Mouse (Mus musculus) liver (tissue): Measurements from ENCODE around the gene Srrm4.

ENCODE experiments used
- DNase-seq: peaks from one replicate; pipeline ENCODE4 v3.0.0-alpha.2; 2020; ENCODE audit warnings: mixed read lengths

The Srrm4 gene

DNA sequence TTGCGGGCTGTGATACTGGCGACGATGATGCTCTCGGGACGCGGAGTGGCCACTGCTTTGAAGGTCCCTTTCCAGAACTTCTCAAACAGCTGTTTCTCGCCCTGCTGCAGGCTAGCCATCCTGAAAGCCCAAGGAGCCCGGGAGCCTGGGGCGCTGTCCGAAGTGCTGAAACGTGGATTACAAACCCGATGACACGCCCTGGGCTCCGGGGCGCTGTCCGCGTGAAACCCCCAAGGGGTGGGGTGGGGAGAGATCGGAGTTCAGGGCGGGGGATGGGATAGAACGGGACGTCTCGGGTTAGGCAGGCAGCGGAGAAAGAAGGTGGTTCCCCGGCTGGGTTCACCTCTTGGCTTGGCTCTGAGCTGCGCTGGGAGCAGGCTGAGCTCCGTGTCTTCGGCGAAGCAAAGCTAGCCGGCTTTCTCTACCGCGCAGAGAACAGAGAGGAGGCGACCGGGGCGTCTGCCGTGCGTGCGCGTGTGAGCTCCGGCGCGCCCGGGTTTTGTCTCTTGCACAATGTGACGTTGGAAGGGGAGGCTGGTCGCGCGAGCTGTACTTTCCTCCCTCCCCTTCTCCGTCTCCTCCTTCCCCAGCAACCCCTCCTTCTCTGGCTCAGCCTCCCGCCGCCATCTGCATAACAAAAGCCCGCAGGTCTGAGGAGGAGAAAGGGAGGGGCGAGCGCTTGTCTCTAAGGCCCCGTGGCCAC, at the start of gene Srrm4:
TSS of gene Srrm4 (minus strand) at position 472 of the 703 bp plus-strand sequence.
- DNase-seq, result peak; percentile 59

DNA sequence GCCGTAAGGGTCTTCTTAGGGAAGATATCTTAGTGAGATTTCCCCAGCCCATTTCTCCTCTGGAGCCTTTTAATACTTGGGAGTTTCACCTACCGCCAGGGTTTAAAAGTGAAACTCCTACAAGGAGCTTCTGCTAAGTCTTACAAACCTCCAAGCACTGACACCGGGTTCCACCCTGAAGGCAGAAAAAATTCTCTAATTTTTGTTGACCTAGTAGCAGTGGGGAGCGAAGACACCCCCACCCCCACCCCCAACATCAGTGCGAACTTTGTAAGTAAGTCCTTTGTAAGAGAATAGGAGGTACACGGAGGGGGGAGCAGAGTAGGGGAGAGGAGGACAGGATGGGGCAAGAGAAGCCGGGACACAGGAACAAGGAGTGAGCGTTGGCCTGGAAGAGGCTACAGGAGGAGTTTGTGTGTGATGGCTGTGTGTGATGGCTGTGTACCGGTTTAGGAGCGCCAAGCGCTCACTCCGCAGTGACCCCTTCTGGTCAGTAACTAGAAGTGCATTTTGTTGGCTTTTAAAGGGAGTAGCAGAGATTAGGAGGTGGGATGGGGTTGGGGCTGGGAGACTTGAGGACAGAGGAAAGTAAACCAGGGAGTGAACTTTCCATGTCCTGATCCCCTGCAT, 1.3 kb upstream of the Srrm4 start:
- no peak for DNase-seq

DNA sequence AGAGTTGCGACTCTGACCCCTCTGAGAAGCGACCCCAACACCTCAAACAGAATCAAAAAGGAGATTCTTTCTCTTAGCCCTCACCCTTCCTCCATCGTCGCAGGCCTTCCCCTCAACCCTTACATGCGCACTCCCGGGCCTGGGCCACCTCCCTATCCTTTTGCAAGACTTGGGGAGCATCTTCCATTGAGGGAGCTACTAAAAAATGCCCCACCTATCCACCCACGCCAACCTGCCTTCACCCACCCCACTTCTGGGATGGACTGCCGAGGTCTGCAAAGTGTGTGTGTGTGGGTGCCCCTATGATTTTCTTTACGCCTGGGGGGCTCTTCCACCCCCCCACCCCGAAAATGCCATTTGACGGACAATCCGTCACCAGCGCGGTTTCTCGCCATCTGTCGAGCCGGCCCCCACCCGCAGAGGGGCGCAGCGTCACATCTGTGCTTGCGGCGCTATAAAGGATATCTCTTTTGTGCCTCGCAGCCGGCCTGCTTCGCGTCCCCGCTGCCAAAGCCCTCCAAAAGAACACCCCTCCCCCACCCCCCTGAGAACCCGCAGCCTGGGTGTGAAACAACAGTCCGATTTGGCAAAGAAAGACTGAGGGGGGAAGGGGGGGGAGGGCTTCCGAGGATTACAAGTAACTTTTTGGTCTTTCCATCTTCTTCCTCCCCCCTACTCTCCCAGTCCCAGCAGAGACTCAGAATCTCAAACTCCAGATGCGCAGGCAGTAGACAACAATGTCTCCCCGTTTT, 608 bp upstream of the Srrm4 start:
- no peak for DNase-seq

DNA sequence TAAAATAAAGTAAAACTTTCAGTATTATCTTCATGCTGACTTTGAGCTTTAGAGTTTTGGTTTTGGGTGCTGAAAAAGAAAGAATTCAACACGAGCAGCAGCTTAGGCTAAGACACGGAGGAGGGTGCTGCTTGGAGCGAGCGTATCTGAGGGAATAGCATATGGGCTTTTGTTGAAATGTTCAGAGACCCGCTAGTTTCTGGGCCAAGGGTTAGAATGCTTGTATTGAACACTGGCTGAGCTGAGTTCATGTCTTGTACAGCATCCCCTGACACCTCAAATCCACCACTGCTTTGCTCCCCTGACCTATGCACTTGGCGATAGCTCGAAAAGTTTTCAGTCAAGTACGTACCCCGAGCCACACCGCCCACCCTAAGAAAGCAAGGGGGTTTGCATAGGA, 919 bp downstream of the Srrm4 start:
- DNase-seq, result no peak

DNA sequence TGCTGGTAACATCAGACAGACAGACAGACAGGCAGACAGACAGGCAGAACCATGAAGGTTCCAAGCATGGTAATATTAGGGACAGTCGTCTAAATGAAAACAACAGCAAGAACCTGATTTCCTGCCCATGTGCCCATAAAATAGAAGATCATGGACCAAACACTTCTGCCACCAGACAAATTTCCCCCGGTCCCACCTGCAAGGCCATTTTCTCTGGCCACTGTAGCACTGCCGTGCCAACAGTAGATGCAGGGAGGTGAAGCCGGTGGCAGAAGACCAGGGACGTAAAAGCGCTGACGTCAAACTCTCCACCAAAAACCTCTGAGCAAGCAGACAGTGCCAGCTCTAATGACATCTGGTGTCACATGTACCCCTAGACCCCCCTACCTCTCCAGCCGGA, 2.0 kb downstream of the Srrm4 start:
- no peak for DNase-seq

DNA sequence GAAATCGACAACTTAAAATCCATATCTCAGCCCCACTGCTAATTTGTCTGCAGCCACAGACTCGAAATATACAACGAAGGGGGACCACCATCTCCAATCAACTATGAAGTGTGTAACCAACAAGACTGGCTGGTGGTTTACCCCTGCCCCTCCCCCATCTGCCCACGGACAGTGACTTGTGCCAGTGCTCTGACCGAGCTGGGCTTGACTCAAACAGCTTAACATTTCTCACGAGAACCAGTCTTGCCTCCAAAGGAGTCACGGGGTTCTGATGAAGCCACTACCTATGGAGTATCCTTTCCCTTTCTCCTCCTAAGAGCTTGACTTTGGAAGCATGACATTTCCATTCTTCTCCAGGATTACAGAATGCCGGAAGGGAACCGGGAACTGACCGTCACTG, 2.8 kb downstream of the Srrm4 start:
- DNase-seq, result no peak

DNA sequence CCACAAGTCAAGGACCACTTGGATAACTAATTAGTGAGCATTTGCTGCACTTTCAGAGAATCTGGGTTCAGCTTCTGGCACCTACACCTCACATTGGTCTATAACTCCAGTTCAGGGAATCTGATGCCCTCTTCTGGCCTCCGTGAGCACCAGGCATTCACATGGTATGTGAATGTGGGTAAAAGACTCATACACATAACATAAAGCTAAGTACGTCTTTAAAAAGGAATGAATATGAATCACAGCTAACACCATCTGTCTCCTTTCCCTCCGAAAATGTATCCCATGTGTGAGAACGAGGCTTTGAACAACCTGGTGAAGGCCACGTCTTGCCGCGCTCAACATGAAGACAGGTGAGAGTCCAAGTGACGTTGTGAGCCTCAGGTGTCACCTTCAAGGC, 12.1 kb downstream of the Srrm4 start:
- no peak for DNase-seq

DNA sequence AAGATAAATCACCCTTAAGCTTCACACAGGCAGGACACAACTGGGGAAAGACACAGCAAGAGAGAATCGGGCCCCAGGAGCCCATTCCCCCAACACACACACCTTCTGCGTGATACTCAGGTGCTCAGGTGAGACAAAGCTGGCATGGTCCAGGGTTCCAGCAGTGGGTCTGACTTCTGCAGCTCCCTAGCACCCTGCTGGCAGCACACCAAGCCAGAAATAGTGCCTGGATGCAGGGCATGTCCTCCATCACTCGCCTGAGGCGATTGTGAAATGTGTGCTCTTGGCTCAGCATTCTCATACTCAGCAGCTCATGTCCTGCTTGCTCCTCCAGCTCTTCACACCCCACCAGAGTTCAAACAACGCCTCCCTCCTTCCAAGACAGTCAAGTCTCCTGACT, 14.5 kb downstream of the Srrm4 start:
- no peak for DNase-seq

DNA sequence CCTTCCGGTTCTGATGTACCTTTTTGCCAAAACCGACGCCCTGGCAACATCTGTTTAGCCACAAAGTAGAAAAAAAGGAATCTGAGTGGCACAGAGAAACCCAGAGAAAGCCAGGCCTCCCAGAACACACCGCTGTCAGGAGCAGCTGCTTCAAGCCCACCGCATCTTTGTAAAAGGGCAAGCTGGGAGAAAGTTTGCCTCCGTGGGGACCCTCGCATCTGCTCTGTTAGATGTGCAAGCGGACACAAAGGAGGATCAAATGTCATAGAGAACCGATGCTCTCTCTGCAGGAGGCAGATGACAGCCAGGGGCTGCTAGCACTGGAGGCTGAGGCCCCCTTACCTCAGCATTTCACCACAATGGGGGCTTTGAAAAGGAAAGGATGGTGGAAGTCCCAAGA, 18.3 kb downstream of the Srrm4 start:
- DNase-seq, result no peak

DNA sequence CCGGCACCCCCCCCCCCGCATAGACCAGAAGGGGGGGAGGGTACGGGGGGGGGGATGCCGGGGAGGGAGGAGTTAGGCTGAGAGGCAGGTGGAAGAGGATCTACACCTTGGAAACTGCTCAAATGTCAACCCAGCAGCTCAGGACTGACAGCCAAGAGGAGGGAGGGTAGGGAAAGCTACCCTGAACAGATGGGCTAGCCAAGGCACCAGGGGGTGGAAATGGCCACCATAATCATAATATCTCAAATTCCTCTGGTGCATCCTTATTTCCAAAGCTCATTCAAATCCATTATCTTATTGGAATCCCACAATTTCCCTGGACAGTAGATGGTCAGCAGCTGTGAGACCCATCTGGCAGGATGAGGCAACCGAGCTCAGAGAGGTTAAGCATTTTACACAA, 19.7 kb downstream of the Srrm4 start:
- DNase-seq, result no peak

DNA sequence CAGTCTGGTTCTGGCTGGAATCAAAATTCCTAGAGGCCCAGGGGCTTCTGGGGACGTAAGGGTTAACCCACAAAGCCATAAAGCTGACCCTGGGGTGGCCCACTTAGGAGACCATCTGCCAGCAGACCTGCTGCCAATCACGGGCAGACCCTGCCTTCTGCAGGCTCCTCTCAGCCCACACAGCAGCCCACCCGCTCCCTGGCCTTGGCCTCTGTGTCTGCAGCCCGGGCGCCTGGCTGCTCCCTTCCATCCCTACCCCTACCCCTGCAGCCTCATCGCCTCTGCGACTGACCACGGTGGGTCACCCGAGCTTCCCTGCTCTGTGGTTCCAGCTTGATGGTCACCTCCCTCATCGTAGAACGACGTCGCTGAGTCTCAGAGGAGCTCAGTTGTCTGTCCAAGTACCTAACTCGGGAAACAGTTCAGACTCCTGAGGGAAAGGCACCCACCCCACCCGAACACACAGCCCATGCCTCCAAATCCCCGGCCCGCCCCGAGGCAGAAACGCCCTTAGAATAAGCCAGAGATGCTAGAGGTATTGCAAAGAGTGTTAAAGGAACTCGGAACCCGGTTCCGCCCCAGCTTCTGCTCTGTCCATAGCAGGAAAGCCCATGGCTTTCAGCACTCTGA, 20.3 kb downstream of the Srrm4 start:
- no peak for DNase-seq

DNA sequence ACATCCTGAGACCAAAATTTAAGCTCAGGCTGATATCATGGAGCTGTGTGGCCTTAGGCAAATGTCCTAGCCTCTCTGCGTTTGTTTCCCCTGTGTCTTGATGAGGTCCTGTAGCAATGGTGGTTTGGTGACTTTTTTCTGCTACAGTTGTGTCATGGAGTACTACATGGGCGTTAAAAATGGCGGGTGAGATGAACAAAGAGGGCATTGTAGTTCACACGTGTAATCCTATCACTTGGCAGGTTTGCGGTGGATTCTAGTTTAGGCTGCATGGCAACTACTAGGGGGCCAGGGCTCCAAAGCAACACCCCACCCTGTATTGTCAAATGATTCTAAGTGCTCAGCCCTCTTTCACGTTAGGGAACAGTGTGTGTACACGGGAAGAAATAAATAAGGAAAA, 21.1 kb downstream of the Srrm4 start:
- no peak for DNase-seq

DNA sequence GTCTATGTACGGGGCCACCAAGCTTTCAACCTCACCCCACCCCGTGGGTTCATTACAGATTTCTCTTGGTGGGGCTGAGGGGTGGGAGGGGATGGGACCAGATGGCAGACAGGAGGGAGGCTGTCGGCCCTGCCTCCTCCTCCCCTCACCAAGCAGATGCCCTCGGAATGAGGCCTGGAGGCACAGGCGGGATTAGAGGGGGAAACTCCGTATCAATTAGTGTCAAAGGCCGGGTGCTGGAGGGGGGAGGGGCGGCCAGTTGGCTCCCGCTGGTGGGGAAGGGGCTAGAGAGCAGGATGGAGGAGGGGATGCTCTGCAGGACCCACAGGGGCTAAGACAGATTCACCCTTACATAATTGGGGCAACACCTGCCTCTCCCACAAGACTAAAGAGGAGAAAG, 22.0 kb downstream of the Srrm4 start:
- no peak for DNase-seq

DNA sequence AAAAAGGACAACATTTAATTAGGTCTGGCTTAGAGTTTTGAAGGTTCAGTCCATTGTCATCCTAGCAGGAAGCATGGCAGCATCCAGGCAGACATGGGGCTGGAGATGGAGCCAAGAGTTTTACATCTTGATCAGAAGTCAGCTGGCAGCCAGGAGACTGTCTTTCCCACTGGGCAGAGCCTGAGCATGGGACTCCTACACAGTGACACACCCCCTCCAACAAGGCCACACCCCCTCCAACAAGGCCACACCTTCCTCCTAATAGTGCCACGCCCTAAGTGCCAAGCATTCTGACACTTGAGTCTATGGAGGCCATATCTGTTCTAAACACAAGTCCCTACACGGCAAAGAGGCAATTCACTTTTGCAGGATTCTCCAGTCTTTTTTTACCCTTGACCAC, 23.6 kb downstream of the Srrm4 start:
- DNase-seq, result no peak

DNA sequence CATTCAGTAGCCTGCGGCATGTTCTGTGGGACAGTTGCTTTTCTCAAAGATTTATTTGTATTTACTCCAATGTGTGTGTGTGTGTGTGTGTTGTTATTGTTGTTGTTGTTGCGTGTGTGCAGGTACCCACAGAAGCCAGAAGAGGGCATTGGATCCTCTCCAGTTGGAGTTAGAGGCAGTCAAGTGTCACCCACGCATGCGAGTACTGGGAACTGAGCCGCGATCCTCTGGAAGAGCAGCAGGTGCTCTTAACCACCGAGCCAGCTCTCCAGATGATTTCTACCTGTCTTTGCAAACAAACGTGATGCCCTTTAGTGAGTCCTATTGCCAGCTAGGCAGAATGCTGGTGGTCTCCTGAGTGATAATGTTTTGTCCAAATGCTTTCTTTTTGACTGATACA, 24.3 kb downstream of the Srrm4 start:
- no peak for DNase-seq

DNA sequence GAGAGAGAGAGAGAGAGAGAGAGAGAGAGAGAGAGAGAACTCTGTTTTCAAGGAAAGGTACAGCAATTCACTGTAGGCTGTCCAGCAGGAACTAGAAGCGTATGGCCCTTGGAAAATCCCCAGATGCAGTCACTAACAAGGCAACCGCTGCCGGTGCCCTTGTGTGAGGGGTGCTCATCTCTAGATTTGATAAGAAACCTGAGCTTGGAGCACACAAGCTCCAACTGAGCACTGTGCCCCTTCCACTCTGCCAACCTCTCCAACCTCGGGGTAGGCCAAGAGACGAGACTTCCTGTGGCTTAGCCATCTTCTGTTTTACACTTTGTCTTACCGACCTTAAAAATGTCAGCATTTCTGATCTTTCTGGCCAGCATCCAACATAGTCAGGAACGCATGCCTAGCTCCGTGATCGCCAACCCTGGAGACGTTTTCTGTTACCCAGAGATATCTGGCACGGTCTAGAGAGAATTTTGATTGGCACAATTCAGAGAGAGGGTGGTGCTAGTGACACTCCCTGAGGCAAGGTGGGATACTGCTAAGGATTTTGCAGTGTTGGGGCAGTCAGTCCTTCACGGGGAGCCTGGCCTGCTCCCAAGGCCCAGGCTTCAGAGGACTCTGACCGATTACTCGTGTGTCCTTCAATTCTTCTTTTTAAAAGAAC, 25.1 kb downstream of the Srrm4 start:
- no peak for DNase-seq

DNA sequence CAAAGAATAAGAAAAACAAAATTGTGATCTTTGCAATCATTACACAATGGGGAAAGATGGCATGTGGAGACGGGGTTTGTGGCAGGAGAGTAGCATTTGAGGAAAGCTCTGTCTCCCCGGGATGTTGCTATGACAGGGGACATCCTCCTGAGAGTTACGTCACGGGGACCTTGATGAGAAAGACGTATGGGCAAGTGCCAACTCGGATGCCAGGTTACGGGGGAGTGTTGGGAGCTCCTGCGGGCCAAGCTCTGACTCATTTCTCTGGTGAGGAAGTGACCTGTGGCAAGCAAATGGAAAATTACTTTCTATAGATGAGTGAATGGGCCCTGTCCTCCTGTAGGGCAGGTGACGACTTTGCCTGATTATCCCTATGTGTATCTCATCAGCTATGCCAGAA, 26.0 kb downstream of the Srrm4 start:
- DNase-seq, result no peak

DNA sequence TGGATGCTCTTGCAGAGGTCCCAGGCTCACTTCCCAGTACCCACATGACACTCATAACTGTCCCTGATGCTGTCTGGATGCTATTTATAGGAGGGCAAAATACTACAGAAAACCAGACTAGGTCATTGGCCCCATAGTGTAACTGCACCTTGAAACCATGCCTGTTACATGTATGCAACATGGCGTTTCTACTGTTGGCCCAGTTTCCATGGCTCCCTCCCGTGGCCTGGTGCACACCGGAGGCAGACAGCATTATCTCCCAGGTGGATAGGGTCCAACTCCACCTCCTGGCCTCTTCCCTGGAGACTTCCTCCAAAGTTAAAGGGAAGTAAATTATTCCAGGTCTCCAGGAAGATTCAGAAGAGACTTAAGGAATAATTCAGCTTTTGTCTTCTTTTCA, 27.2 kb downstream of the Srrm4 start:
- DNase-seq, result no peak

DNA sequence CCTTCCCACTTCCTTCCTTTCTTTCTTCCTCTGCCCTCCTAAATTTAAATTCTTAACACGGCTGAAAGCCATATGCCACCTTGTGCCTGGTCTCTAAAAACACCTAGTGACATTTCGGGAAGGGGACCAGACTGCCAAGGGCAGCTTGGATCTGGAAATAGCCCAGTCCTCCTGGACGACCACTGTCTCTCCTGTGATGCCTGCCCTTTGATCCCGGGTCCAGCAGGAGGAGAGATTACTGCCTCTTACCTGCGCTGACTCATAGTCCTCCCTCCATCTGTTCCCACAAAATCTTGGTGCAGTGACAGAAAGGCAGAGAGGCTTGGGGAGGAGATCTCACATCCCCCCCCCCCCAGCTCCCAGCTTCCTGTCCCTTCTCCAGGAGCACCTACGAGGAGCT, 27.9 kb downstream of the Srrm4 start:
- no peak for DNase-seq

DNA sequence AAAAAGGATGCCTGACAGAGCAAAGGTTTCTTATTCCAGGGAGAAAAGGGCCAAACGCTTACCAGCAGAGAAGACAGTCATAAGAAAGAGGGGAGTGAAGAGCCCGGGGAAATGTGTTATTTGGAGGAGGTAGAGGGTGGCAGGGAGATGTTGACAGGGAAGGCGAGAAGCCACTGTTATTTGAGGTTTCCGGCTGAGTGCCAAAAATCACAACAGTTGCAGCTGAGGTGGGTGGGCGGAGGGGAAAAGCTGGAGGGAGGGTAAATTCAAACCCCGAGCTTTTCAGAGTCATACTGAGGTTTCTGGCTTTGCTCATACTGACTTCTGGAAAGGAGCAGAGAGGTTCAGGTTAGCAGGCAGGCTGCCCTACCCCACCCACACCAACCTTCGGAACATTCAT, 32.5 kb downstream of the Srrm4 start:
- DNase-seq, result no peak

DNA sequence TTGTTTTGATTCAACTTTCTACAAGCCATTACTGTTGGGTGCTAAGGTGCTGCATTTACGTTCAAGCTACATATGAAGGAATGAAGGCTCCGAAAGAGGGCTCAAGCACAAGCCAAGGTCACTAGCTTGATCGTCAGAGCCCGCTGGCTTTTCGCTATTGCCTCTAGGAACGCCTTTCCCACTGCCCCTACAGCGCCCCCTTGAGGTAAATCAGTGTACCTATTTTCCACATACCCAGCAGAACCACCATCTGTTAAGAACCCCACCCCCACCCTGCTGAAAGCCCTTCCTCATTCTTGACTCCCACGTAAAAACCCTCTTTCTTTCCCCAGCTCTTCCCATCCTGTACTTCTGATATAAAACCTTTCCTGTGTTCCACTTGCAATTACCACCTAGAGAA, 35.0 kb downstream of the Srrm4 start:
- DNase-seq, result no peak

DNA sequence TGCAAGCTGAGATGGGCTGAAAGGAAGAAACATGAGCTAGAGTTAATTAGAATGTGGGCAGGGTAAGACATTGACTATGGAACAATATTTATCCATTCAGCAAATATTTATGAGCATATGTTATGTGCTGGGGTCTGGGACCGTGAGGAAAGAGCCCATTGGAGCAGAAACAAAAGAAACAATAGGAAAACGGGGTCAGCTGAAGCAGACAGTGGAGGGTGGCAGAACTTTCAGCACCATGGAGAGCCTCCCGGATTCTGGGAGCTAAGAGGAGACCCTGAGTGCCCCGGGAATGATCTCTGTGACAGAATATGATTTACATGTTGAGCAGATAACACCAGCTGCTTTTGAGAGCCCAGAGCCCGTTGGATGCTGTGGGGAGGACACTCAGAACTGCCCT, 37.7 kb downstream of the Srrm4 start:
- DNase-seq, result no peak

DNA sequence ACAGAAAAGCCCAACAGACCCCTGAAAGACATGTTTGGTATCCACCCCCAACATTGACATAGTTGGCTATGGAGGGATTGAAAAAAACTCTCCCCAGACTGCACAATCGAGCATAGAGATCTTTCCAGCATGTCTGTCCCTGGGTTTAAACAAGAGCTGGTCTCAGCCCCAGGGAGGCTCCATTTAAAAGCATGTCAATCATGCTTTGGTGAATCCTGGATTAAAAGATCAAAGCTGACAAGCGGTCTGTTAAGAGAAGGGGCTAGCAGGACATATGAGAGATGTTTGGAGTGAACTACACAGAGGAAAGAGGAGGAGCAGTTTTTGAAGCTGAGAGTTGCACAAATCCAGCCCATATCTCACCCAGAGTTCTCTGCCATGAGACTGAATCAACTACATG, 38.5 kb downstream of the Srrm4 start:
- no peak for DNase-seq
